ENCODE assay signal across 19 mouse cellular contexts in the genomic region with DNA sequence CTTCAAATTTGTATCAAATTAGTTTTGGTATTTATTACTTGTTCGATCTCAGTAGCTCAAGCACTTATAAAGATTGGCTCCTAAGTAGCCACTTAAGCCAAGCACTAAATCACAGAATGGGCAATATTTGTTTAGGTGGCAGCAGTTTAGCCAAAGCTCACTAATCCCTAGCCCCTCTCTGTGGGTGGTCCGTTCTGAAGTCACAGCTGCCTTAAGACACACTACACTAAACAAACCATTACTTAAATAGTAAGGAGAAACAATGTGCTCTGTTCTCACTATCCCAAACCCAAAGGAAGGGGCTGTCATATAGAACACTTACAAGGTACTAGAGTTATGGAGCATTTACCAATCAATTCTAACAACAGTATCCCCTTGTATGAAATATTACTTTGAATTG. TPM values are rescaled to one million over a fixed set of nuclear protein-coding genes. Genes with fewer than 3 reads are reported as not detected.
A peak's percentile ranks its signal among the peaks of the same experiment; 100 is the strongest.
DNase-seq lines count a peak whose midpoint lies in the region; ATAC-seq lines count a peak whose summit lies in the region.
"Had no signal": no experiment of that assay in that cellular context is flagged by ENCODE, and none has a peak within 500 bp of the region (broad histone marks: within the 10 kb centered on the region; RNA-seq: fewer than 3 reads in every experiment).

No protein-coding gene starts in this region.

- no peak overlapping the region for H3K9ac ChIP-seq in kidney, embryonic 14.5 days (ENCODE audit: low read depth, low read length)
- H3K9ac ChIP-seq: heart, embryonic 13.5 days; intestine, embryonic 15.5 days; lung, embryonic 15.5 days had no signal

- H3K36me3 ChIP-seq in kidney, embryonic 14.5 days (ENCODE audit: control insufficient read depth, insufficient read depth, low read length): no peaks in the 10 kb centered on the region
- H3K36me3 ChIP-seq: heart, embryonic 13.5 days; intestine, embryonic 15.5 days; lung, embryonic 15.5 days had no signal

- no peaks in the 10 kb centered on the region for H3K27me3 ChIP-seq in kidney, embryonic 14.5 days (ENCODE audit: control insufficient read depth, insufficient read depth, low read length)
- H3K27me3 ChIP-seq: heart, embryonic 13.5 days; intestine, embryonic 15.5 days; lung, embryonic 15.5 days had no signal

- intact Hi-C loops in left cerebral cortex, postnatal 36 days (cut with DNase I): no loop called here

- H3K4me2 ChIP-seq in kidney, embryonic 14.5 days (replicated peaks; ENCODE audit: low read depth, low read length): no peak overlapping the region
- H3K4me2 ChIP-seq: heart, embryonic 13.5 days; intestine, embryonic 15.5 days; lung, embryonic 15.5 days had no signal

- no peak for DNase-seq in kidney, adult 18-20 months
- peak; percentile 9 for DNase-seq in R1 (ENCODE audit: low read depth, low spot score)
- DNase-seq in embryo, embryonic 10 days (ENCODE audit: low spot score): peak; percentile 91
- peak; percentile 81 for DNase-seq in hindlimb bud, embryonic 11.5 days (ENCODE audit: extremely low spot score, low read depth, low spot score)
- no peak for DNase-seq in adrenal gland, adult (ENCODE audit: inconsistent age in 2 of 2, low spot score in 1 of 2)
- DNase-seq in c-Kit-positive CD71-positive TER-119-positive erythroid progenitor cells, embryonic 14.5 days (ENCODE audit: low spot score): no peak
- no peak for DNase-seq in left cerebral cortex, postnatal 36 days (ENCODE audit: low spot score in 2 of 2)
- DNase-seq: adrenal gland, postnatal 36 days; cerebellum, postnatal 25 days; gastrocnemius, postnatal 36 days; heart, postnatal 4 days; kidney, postnatal 25 days; right cerebral cortex, postnatal 25 days; thymus, adult 18-20 months had no signal

- no peaks in the 10 kb centered on the region for H3K4me1 ChIP-seq in kidney, embryonic 14.5 days (ENCODE audit: control insufficient read depth, insufficient read depth, low read length)
- H3K4me1 ChIP-seq: heart, embryonic 13.5 days; intestine, embryonic 15.5 days had no signal

- H3K4me3 ChIP-seq in kidney, embryonic 14.5 days (ENCODE audit: low read length): no peak overlapping the region
- H3K4me3 ChIP-seq: heart, embryonic 13.5 days; intestine, embryonic 15.5 days; lung, embryonic 15.5 days; myocyte had no signal

- no peaks in the 10 kb centered on the region for H3K9me3 ChIP-seq in kidney, embryonic 14.5 days (ENCODE audit: control insufficient read depth, low read length)
- H3K9me3 ChIP-seq: heart, embryonic 13.5 days; intestine, embryonic 15.5 days; lung, embryonic 15.5 days had no signal

- H3K27ac ChIP-seq in kidney, embryonic 14.5 days (ENCODE audit: low read depth, low read length): no peak overlapping the region
- H3K27ac ChIP-seq: heart, embryonic 13.5 days; intestine, embryonic 15.5 days; lung, embryonic 15.5 days had no signal

- WGBS in kidney, embryonic 14.5 days: 8% methylated on average over 2 of the region's 2 CpGs

- ATAC-seq in kidney, embryonic 14.5 days (ENCODE audit: low FRiP score, low TSS enrichment): peak; percentile 82
- ATAC-seq: intestine, embryonic 15.5 days had no signal

RNA-seq across cellular contexts. Expression of a gene that starts 49.3 kb away (rescaled TPM):
- 77.0 and 88.9 TPM in 2 replicates for polyA plus RNA-seq in kidney, embryonic 14.5 days (2014; fragmentation: Nextera tagmentation; extraction: Ambion mirVana)
- 10 to 100 TPM; 23.0 to 25.6 TPM for total RNA-seq in left cerebral cortex, postnatal 36 days (2021)

RNA-seq across cellular contexts. Expression of a gene that starts 49.8 kb away (rescaled TPM):
- 13.3 and 15.0 TPM in 2 replicates for polyA plus RNA-seq in kidney, embryonic 14.5 days (2014; fragmentation: Nextera tagmentation; extraction: Ambion mirVana)
- total RNA-seq in left cerebral cortex, postnatal 36 days (2021): 10 to 100 TPM; 18.8 to 19.4 TPM

Comparison
In these comparisons a context has a peak if more than half of its experiments do, and no peak if none do; other contexts are left out.
1. DNase-seq: peak in R1 (single experiment), embryo, embryonic 10 days (single experiment) and hindlimb bud, embryonic 11.5 days (single experiment); none in kidney, adult 18-20 months (single experiment), adrenal gland, adult (0 of 2), c-Kit-positive CD71-positive TER-119-positive erythroid progenitor cells, embryonic 14.5 days (single experiment) and left cerebral cortex, postnatal 36 days (0 of 2).